Mouse (Mus musculus) right cerebral cortex, adult 2 months (tissue): ENCODE data around the gene Speer4d.
"Not testable (repeated sequence)": the region's sequence is repeated elsewhere in the genome, so short reads cannot be mapped to it uniquely, and the experiment has no call there.

Source experiments
- DNase-seq, 2 experiments: peaks; one replicate each; pipeline ENCODE4 v3.0.0; 2021 to 2022; ENCODE audit warnings: low spot score in 2 of 2

The Speer4d gene

GRCm38 (mm10) chr5:15618764-15619163 lies at the start of gene Speer4d:
Speer4d (plus strand) TSS chr5:15619064.
- DNase-seq, result not testable (repeated sequence)

- not testable (repeated sequence) for DNase-seq
Observed at GRCm38 (mm10) chr5:15573735-15574134, 45.1 kb upstream of the Speer4d start.

- not testable (repeated sequence) for DNase-seq
Observed at GRCm38 (mm10) chr5:15577033-15577432, 41.8 kb upstream of the Speer4d start, which contains the start of gene Gm21083. Gm21083 (plus strand) TSS chr5:15577333.

- DNase-seq, result peak; percentile 8 to 49
Observed at GRCm38 (mm10) chr5:15586351-15586750, 32.5 kb upstream of the Speer4d start.

GRCm38 (mm10) chr5:15588291-15588690 lies 30.6 kb upstream of the Speer4d start:
- peak in 1 of 2 experiments; percentile 16 for DNase-seq

GRCm38 (mm10) chr5:15590635-15591034 lies 28.2 kb upstream of the Speer4d start:
- not testable (repeated sequence) for DNase-seq

- not testable (repeated sequence) for DNase-seq
Observed at GRCm38 (mm10) chr5:15591577-15591976, 27.3 kb upstream of the Speer4d start.

- not testable (repeated sequence) for DNase-seq
Observed at GRCm38 (mm10) chr5:15598831-15599230, 20.0 kb upstream of the Speer4d start.

- DNase-seq, result peak in 1 of 2 experiments; percentile 5
Observed at GRCm38 (mm10) chr5:15600342-15600741, 18.5 kb upstream of the Speer4d start.

- DNase-seq, result not testable (repeated sequence)
Observed at GRCm38 (mm10) chr5:15601481-15601880, 17.4 kb upstream of the Speer4d start.

GRCm38 (mm10) chr5:15601960-15602359 lies 16.9 kb upstream of the Speer4d start:
- not testable (repeated sequence) for DNase-seq

- DNase-seq, result not testable (repeated sequence)
Observed at GRCm38 (mm10) chr5:15602424-15602947, 16.4 kb upstream of the Speer4d start.

GRCm38 (mm10) chr5:15603008-15603407 lies 15.9 kb upstream of the Speer4d start:
- DNase-seq, result not testable (repeated sequence)

- DNase-seq, result not testable (repeated sequence)
Observed at GRCm38 (mm10) chr5:15603585-15603984, 15.3 kb upstream of the Speer4d start.

- DNase-seq, result peak in 1 of 2 experiments; percentile 6
Observed at GRCm38 (mm10) chr5:15606677-15607076, 12.2 kb upstream of the Speer4d start.

- DNase-seq, result peak in 1 of 2 experiments; percentile 15
Observed at GRCm38 (mm10) chr5:15610695-15611094, 8.2 kb upstream of the Speer4d start.

GRCm38 (mm10) chr5:15616195-15616594 lies 2.7 kb upstream of the Speer4d start:
- not testable (repeated sequence) for DNase-seq

- DNase-seq, result peak; percentile 8 to 53
Observed at GRCm38 (mm10) chr5:15628136-15628535, 9.3 kb downstream of the Speer4d start.

- peak; percentile 21 to 25 for DNase-seq
Observed at GRCm38 (mm10) chr5:15630068-15630467, 11.2 kb downstream of the Speer4d start.

GRCm38 (mm10) chr5:15637637-15638036 lies 18.8 kb downstream of the Speer4d start:
- not testable (repeated sequence) for DNase-seq

- peak; percentile 8 to 19 for DNase-seq
Observed at GRCm38 (mm10) chr5:15645707-15646106, 26.8 kb downstream of the Speer4d start.

- not testable (repeated sequence) for DNase-seq
Observed at GRCm38 (mm10) chr5:15652334-15652733, 33.5 kb downstream of the Speer4d start.

- DNase-seq, result not testable (repeated sequence)
Observed at GRCm38 (mm10) chr5:15656959-15657358, 38.1 kb downstream of the Speer4d start, which contains the start of gene 4930572O03Rik. 4930572O03Rik (minus strand) TSS chr5:15657059.
